Mouse (Mus musculus): ENCODE results near the gene AU018091.
A peak's percentile ranks its signal among the peaks of the same experiment; 100 is the strongest.
"Not testable (repeated sequence)": the region's sequence is repeated elsewhere in the genome, so short reads cannot be mapped to it uniquely, and the experiment has no call there.

Gene AU018091

GRCm38 (mm10) chr7:3168925-3169324 lies at the start of gene AU018091:
AU018091 (minus strand) TSS chr7:3169203.
- DNase-seq = no peak

GRCm38 (mm10) chr7:3217546-3218056 lies 48.6 kb upstream of the AU018091 start:
- DNase-seq = no peak

GRCm38 (mm10) chr7:3216331-3216730 lies 47.3 kb upstream of the AU018091 start:
- no peak for DNase-seq

GRCm38 (mm10) chr7:3213557-3213956 lies 44.6 kb upstream of the AU018091 start:
- no peak for DNase-seq

- no peak for DNase-seq
Measured at GRCm38 (mm10) chr7:3213156-3213555, 44.2 kb upstream of the AU018091 start.

GRCm38 (mm10) chr7:3212002-3212790 lies 43.2 kb upstream of the AU018091 start:
- no peak for DNase-seq

GRCm38 (mm10) chr7:3211518-3211917 lies 42.5 kb upstream of the AU018091 start:
- no peak for DNase-seq

- DNase-seq = no peak
Measured at GRCm38 (mm10) chr7:3210605-3211004, 41.6 kb upstream of the AU018091 start.

GRCm38 (mm10) chr7:3206520-3206919 lies 37.5 kb upstream of the AU018091 start:
- no peak for DNase-seq

- DNase-seq = no peak
Measured at GRCm38 (mm10) chr7:3204628-3205027, 35.6 kb upstream of the AU018091 start.

- no peak for DNase-seq
Measured at GRCm38 (mm10) chr7:3203890-3204289, 34.9 kb upstream of the AU018091 start.

GRCm38 (mm10) chr7:3201134-3201705 lies 32.2 kb upstream of the AU018091 start:
- no peak for DNase-seq

GRCm38 (mm10) chr7:3198884-3199283 lies 29.9 kb upstream of the AU018091 start:
- no peak for DNase-seq

- no peak for DNase-seq
Measured at GRCm38 (mm10) chr7:3195850-3196249, 26.8 kb upstream of the AU018091 start.

- no peak for DNase-seq
Measured at GRCm38 (mm10) chr7:3194531-3194930, 25.5 kb upstream of the AU018091 start.

- peak; percentile 68 to 71 for DNase-seq
Measured at GRCm38 (mm10) chr7:3193905-3194304, 24.9 kb upstream of the AU018091 start.

- DNase-seq = no peak
Measured at GRCm38 (mm10) chr7:3193049-3193632, 24.1 kb upstream of the AU018091 start.

- DNase-seq = no peak
Measured at GRCm38 (mm10) chr7:3191971-3192498, 23.0 kb upstream of the AU018091 start.

- DNase-seq = not testable (repeated sequence)
Measured at GRCm38 (mm10) chr7:3186726-3187125, 17.7 kb upstream of the AU018091 start.

- no peak for DNase-seq
Measured at GRCm38 (mm10) chr7:3186136-3186535, 17.1 kb upstream of the AU018091 start.

GRCm38 (mm10) chr7:3184394-3184793 lies 15.4 kb upstream of the AU018091 start:
- DNase-seq = no peak

GRCm38 (mm10) chr7:3180958-3181357 lies 12.0 kb upstream of the AU018091 start:
- DNase-seq = not testable (repeated sequence)

- DNase-seq = no peak
Measured at GRCm38 (mm10) chr7:3168296-3168695, 707 bp downstream of the AU018091 start.

- DNase-seq = no peak
Measured at GRCm38 (mm10) chr7:3166270-3166669, 2.7 kb downstream of the AU018091 start.
